Comparison of ENCODE assay signal across 9 mouse cellular contexts in the genomic region with DNA sequence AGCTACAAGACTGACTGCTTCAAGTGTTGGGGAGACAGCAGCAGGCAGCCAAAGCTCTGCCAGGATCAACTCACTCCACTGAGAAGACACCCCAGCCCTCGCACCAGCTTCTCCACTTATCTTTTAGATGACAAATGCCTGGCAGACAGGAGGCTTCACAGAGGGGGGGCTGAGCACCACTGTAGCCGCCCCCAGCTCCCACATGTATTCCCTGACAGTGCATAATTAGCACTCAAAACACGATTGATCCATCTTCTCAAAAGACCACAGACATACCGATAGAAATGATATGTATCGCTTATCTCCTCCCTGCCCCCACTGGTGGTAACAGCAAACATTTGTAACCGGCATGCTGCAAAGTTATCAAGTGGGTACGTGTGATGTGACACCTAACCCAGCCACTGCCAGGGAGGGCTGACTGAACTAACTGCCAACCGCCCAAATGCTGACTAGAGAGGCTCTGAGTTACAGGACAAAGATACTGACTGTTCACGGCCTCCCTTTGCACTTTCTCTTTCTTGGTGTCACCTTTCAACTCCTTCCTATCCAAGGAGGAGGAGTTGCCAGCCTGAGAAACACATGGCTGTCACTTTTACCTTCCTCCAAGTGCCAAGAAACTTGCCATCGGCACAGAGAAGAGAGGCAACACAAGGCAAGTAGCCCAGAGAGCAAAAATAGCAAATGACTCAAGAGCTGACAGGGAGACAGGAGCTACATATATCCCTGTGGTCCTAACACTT.
DNase-seq lines count a peak whose midpoint lies in the region; ATAC-seq lines count a peak whose summit lies in the region.
"Had no signal": no experiment of that assay in that cellular context is flagged by ENCODE, and none has a peak within 500 bp of the region (broad histone marks: within the 10 kb centered on the region; RNA-seq: fewer than 3 reads in every experiment).

No protein-coding gene starts in this region.

- intact Hi-C loops in left cerebral cortex, postnatal 4 days (cut with DNase I), result no loop called here

- no peaks in the 10 kb centered on the region for H3K4me1 ChIP-seq in midbrain, embryonic 16.5 days (ENCODE audit: control insufficient read depth, insufficient read depth, low read length)

- H3K27me3 ChIP-seq in midbrain, embryonic 16.5 days (ENCODE audit: control insufficient read depth, insufficient read depth, low read depth, low read length), result no peaks in the 10 kb centered on the region
- H3K27me3 ChIP-seq: limb, embryonic 12.5 days had no signal

- no peak overlapping the region for H3K27ac ChIP-seq in midbrain, embryonic 16.5 days (ENCODE audit: low read length)
- H3K27ac ChIP-seq: limb, embryonic 12.5 days had no signal

- H3K36me3 ChIP-seq in midbrain, embryonic 16.5 days (ENCODE audit: control insufficient read depth, insufficient read depth, low read length), result no peaks in the 10 kb centered on the region
- H3K36me3 ChIP-seq: limb, embryonic 12.5 days had no signal

- 59% methylated on average over 10 of the region's 10 CpGs for WGBS in midbrain, embryonic 16.5 days

- DNase-seq in left cerebral cortex, adult 11 months (ENCODE audit: low spot score), result peak; percentile 55
- no peak for DNase-seq in left cerebral cortex, postnatal 4 days
- DNase-seq in thymus, postnatal 10 days (ENCODE audit: low spot score in 2 of 2), result no peak
- no peak for DNase-seq in urinary bladder, postnatal 25 days (ENCODE audit: low spot score)

- peak; percentile 63 for ATAC-seq in erythroid progenitor cell, adult 5-6 weeks (replicated peaks; ENCODE audit: low FRiP score, poor library complexity, severe bottlenecking)
- ATAC-seq in hematopoietic stem cell, adult 5-6 weeks (replicated peaks in 1 of 2; ENCODE audit: insufficient read depth in 1 of 2, low FRiP score in 2 of 2, low TSS enrichment in 1 of 2, low read depth in 1 of 2, poor library complexity in 2 of 2, severe bottlenecking in 2 of 2), result 0 out of 4 replicates have a peak, but pooled peaks have one; percentile 5 to 19
- peak; percentile 37 for ATAC-seq in monocyte, adult 5-6 weeks (replicated peaks; ENCODE audit: insufficient number of reproducible peaks, low FRiP score, low TSS enrichment, poor library complexity, severe bottlenecking)
- no peak; the same call in 1 of the 2 replicates for ATAC-seq in midbrain, embryonic 16.5 days

- H3K4me3 ChIP-seq in midbrain, embryonic 16.5 days (ENCODE audit: low read depth, low read length), result no peak overlapping the region
- H3K4me3 ChIP-seq: limb, embryonic 12.5 days had no signal

- H3K4me2 ChIP-seq in midbrain, embryonic 16.5 days (ENCODE audit: low read length), result no peak overlapping the region
- H3K4me2 ChIP-seq: limb, embryonic 12.5 days had no signal

- no peaks in the 10 kb centered on the region for H3K9me3 ChIP-seq in midbrain, embryonic 16.5 days (replicated peaks; ENCODE audit: control insufficient read depth, low read length, poor library complexity, severe bottlenecking)
- H3K9me3 ChIP-seq: limb, embryonic 12.5 days had no signal

- no peak overlapping the region for H3K9ac ChIP-seq in midbrain, embryonic 16.5 days (ENCODE audit: low read depth, low read length)
- H3K9ac ChIP-seq: limb, embryonic 12.5 days had no signal
